Mouse (Mus musculus) myocyte (in vitro differentiated cells): ENCODE data around the gene Toe1. TPM values are rescaled to one million over a fixed set of nuclear protein-coding genes. Genes with fewer than 3 reads are reported as not detected.

Experiments used
- H3K27me3 ChIP-seq: one replicate; pipeline ENCODE4 v1.6.1; 2011; ENCODE audit not compliant: control insufficient read depth, insufficient read depth, insufficient read length
- H3K36me3 ChIP-seq: one replicate; pipeline ENCODE4 v1.6.1; 2011; ENCODE audit not compliant: control insufficient read depth, insufficient read depth
- H3K4me2 ChIP-seq: one replicate; pipeline ENCODE4 v1.6.1; 2011; ENCODE audit warnings: low read depth, control low read depth
- H3K4me3 ChIP-seq: one replicate; pipeline ENCODE4 v1.5.1; 2011; ENCODE audit warnings: mild to moderate bottlenecking, control low read depth, moderate library complexity
- H3K79me2 ChIP-seq: one replicate; pipeline ENCODE4 v1.6.1; 2011; ENCODE audit not compliant: control insufficient read depth, insufficient read depth
- H3ac ChIP-seq: one replicate; pipeline ENCODE4 v1.6.1; 2011; ENCODE audit not compliant: control insufficient read depth, insufficient read length
- CEBPB ChIP-seq: IDR thresholded peaks from 2 replicates; pipeline ENCODE4 v1.6.1; 2011; ENCODE audit warnings: mild to moderate bottlenecking, moderate library complexity; ENCODE audit not compliant: poor library complexity, insufficient read depth, severe bottlenecking
- E2F4 ChIP-seq: IDR thresholded peaks from one replicate; pipeline ENCODE4 v1.6.1; 2011; ENCODE audit warnings: mild to moderate bottlenecking, control low read depth, moderate library complexity; ENCODE audit not compliant: insufficient read depth
- MAX ChIP-seq: IDR thresholded peaks from one replicate; pipeline ENCODE4 v1.6.1; 2011; ENCODE audit warnings: low read depth, mild to moderate bottlenecking, control low read depth
- MYOD1 ChIP-seq, 3 experiments: IDR thresholded peaks; one replicate each; pipeline ENCODE4 v1.6.1; 2011; ENCODE audit warnings: control low read depth in 2 of 3, low read depth in 2 of 3, mild to moderate bottlenecking in 2 of 3, moderate library complexity in 1 of 3; ENCODE audit not compliant: insufficient read length in 2 of 3, control insufficient read depth in 1 of 3
- MYOG ChIP-seq, 3 experiments: IDR thresholded peaks; one replicate each; pipeline ENCODE4 v1.6.1; 2011; ENCODE audit warnings: control low read depth in 2 of 3, low read depth in 2 of 3, mild to moderate bottlenecking in 2 of 3; ENCODE audit not compliant: insufficient read length in 2 of 3, control insufficient read depth in 1 of 3, insufficient read depth in 1 of 3
- POLR2A ChIP-seq: IDR thresholded peaks from one replicate; pipeline ENCODE4 v1.6.1; 2011; ENCODE audit warnings: low read depth, mild to moderate bottlenecking, control low read depth, moderate library complexity; ENCODE audit not compliant: insufficient read length
- POLR2AphosphoS2 ChIP-seq: IDR thresholded peaks from one replicate; pipeline ENCODE4 v1.6.1; 2011; ENCODE audit warnings: low read depth, control low read depth; ENCODE audit not compliant: insufficient read length
- REST ChIP-seq: IDR thresholded peaks from one replicate; pipeline ENCODE4 v1.6.1; 2011; ENCODE audit warnings: mild to moderate bottlenecking, control low read depth, moderate library complexity; ENCODE audit not compliant: insufficient read depth, insufficient read length
- SRF ChIP-seq: IDR thresholded peaks from one replicate; pipeline ENCODE4 v1.6.1; 2011; ENCODE audit warnings: low read depth; ENCODE audit not compliant: control insufficient read depth, insufficient read length
- TCF12 ChIP-seq: IDR thresholded peaks from one replicate; pipeline ENCODE4 v1.6.1; 2011; ENCODE audit warnings: mild to moderate bottlenecking, control low read depth; ENCODE audit not compliant: poor library complexity, insufficient read depth, severe bottlenecking
- TCF3 ChIP-seq: IDR thresholded peaks from one replicate; pipeline ENCODE4 v1.6.1; 2011; ENCODE audit warnings: low read depth, control low read depth; ENCODE audit not compliant: insufficient read length
- USF1 ChIP-seq: IDR thresholded peaks from one replicate; pipeline ENCODE4 v1.6.1; 2011; ENCODE audit warnings: low read depth, mild to moderate bottlenecking, control low read depth, moderate library complexity
- polyA plus RNA-seq: library from polyadenylated mRNA; unstranded; fragments of >200 nt; fragmentation: generic; extraction: Trizol; gene quantifications from one replicate; pipeline ENCODE4 v1.2.1, GENCODE M21; 2012; ENCODE audit warnings: missing spikeins

Toe1 gene
- polyA plus RNA-seq, 1 experiment, result 15.4 TPM

GRCm38 (mm10) chr4:116817486-116817885, 10.0 kb upstream of the Toe1 start:
- Histone ChIP-seq H3K27me3 (no peaks in the 10 kb centered on the region), H3K4me3 (no peak overlapping the region), H3K4me2 (no peak overlapping the region), H3ac (no peak overlapping the region), H3K79me2 (no peaks in the 10 kb centered on the region), H3K36me3 (no peaks in the 10 kb centered on the region)
- no peak for TF ChIP-seq POLR2AphosphoS2
- no peak for TF ChIP-seq MYOD1 (IDR thresholded peaks at IDR 0.05; ENCODE audit: control insufficient read depth in 1 of 3, insufficient read length in 2 of 3, low read depth in 2 of 3)
- TF ChIP-seq SRF, result no peak
- TF ChIP-seq MYOG (IDR thresholded peaks at IDR 0.05; ENCODE audit: control insufficient read depth in 1 of 3, insufficient read depth in 1 of 3, insufficient read length in 2 of 3, low read depth in 2 of 3), result no peak
- TF ChIP-seq TCF3, result no peak
- no peak for TF ChIP-seq MAX
- TF ChIP-seq POLR2A, result no peak
- no peak for TF ChIP-seq REST
- no peak for TF ChIP-seq USF1
- no peak for TF ChIP-seq TCF12
- no peak for TF ChIP-seq CEBPB
- no peak for TF ChIP-seq E2F4

- H3ac ChIP-seq, result no peak overlapping the region
- no peak for TF ChIP-seq TCF12
- TF ChIP-seq E2F4, result no peak
- TF ChIP-seq REST, result no peak
- no peak for TF ChIP-seq MAX
- TF ChIP-seq POLR2AphosphoS2, result no peak
- TF ChIP-seq TCF3, result no peak
- TF ChIP-seq MYOD1 (IDR thresholded peaks at IDR 0.05; ENCODE audit: control insufficient read depth in 1 of 3, insufficient read length in 2 of 3, low read depth in 2 of 3), result no peak
- TF ChIP-seq POLR2A, result no peak
- no peak for TF ChIP-seq MYOG (IDR thresholded peaks at IDR 0.05; ENCODE audit: control insufficient read depth in 1 of 3, insufficient read depth in 1 of 3, insufficient read length in 2 of 3, low read depth in 2 of 3)
- TF ChIP-seq SRF, result no peak
- TF ChIP-seq USF1, result no peak
- no peak for TF ChIP-seq CEBPB
- H3K36me3 ChIP-seq, result no peaks in the 10 kb centered on the region
- peak overlapping the region; percentile 61 for H3K4me2 ChIP-seq
- H3K27me3 ChIP-seq, result no peaks in the 10 kb centered on the region
- H3K4me3 ChIP-seq, result no peak overlapping the region
- H3K79me2 ChIP-seq, result no peaks in the 10 kb centered on the region
Measured at GRCm38 (mm10) chr4:116815276-116815675, 7.8 kb upstream of the Toe1 start.

GRCm38 (mm10) chr4:116811012-116811411, 3.6 kb upstream of the Toe1 start:
- H3K79me2 ChIP-seq, result peaks cover 14% of the 10 kb centered on the region
- no peak for TF ChIP-seq SRF
- TF ChIP-seq MYOD1 (IDR thresholded peaks at IDR 0.05; ENCODE audit: control insufficient read depth in 1 of 3, insufficient read length in 2 of 3, low read depth in 2 of 3), result no peak
- no peak for TF ChIP-seq TCF3
- no peak for TF ChIP-seq MYOG (IDR thresholded peaks at IDR 0.05; ENCODE audit: control insufficient read depth in 1 of 3, insufficient read depth in 1 of 3, insufficient read length in 2 of 3, low read depth in 2 of 3)
- no peak for TF ChIP-seq REST
- no peak for TF ChIP-seq POLR2AphosphoS2
- no peak for TF ChIP-seq MAX
- no peak for TF ChIP-seq E2F4
- no peak for TF ChIP-seq USF1
- no peak for TF ChIP-seq TCF12
- no peak for TF ChIP-seq CEBPB
- no peak for TF ChIP-seq POLR2A

GRCm38 (mm10) chr4:116799901-116800300, 7.5 kb downstream of the Toe1 start:
- H3K4me2 ChIP-seq, result no peak overlapping the region
- no peak overlapping the region for H3K4me3 ChIP-seq
- H3K36me3 ChIP-seq, result peaks cover 14% of the 10 kb centered on the region
- TF ChIP-seq MYOG (IDR thresholded peaks at IDR 0.05; ENCODE audit: control insufficient read depth in 1 of 3, insufficient read depth in 1 of 3, insufficient read length in 2 of 3, low read depth in 2 of 3) (no peak), TCF12 (no peak), E2F4 (no peak), CEBPB (no peak), MYOD1 (IDR thresholded peaks at IDR 0.05; ENCODE audit: control insufficient read depth in 1 of 3, insufficient read length in 2 of 3, low read depth in 2 of 3) (no peak), TCF3 (no peak), SRF (no peak)
- no peak overlapping the region for H3ac ChIP-seq
- no peaks in the 10 kb centered on the region for H3K27me3 ChIP-seq
- peaks cover 4% of the 10 kb centered on the region for H3K79me2 ChIP-seq

More at GRCm38 (mm10) chr4:116811012-116811411, 3.6 kb upstream of the Toe1 start:
- Histone ChIP-seq H3ac (no peak overlapping the region), H3K4me3 (no peak overlapping the region), H3K4me2 (no peak overlapping the region), H3K36me3 (no peaks in the 10 kb centered on the region), H3K27me3 (no peaks in the 10 kb centered on the region)
